Mouse (Mus musculus): ENCODE measurements around the gene Cbr3. TPM values are rescaled to one million over a fixed set of nuclear protein-coding genes. Genes with fewer than 3 reads are reported as not detected.

Gene Cbr3
- total and polyA plus RNA-seq, 3 experiments = 7.8 to 10.8 (median 9.8) TPM

- Histone ChIP-seq H3K27ac (ENCODE audit: insufficient read depth, low read depth) (no peak overlapping the region), H3K27me3 (replicated peaks) (no peaks in the 10 kb centered on the region), H3K4me1 (ENCODE audit: control insufficient read depth in 1 of 2, insufficient read depth in 2 of 2) (peaks cover 0 to 13% of the 10 kb centered on the region in 2 experiments; a peak in 2 of 4 replicates), H3K4me3 (replicated peaks in 1 of 3; ENCODE audit: low read depth in 2 of 3, low read length in 2 of 3, poor library complexity in 1 of 3) (no peak overlapping the region), H3K36me3 (replicated peaks in 1 of 2; ENCODE audit: control insufficient read depth in 1 of 2, insufficient read depth in 1 of 2, low read length in 1 of 2) (no peaks in the 10 kb centered on the region), H3K4me2 (ENCODE audit: insufficient read depth, low read depth, poor library complexity, severe bottlenecking) (no peak overlapping the region), H3K9ac (ENCODE audit: insufficient read depth, low read depth) (no peak overlapping the region), H3K79me2 (replicated peaks; ENCODE audit: control insufficient read depth, extremely low read depth, insufficient read depth, poor library complexity, severe bottlenecking) (no peaks in the 10 kb centered on the region), H3K9me3 (replicated peaks; ENCODE audit: low read length) (no peaks in the 10 kb centered on the region)
- DNase-seq (ENCODE audit: extremely low read depth) = no peak
- TF ChIP-seq ZMIZ1 (IDR thresholded peaks at IDR 0.05; ENCODE audit: low read depth, low read length) (no peak), RAD21 (IDR thresholded peaks at IDR 0.05; ENCODE audit: low read depth, low read length) (no peak), IRF4 (IDR thresholded peaks at IDR 0.05; ENCODE audit: low read depth, low read length) (no peak), MAZ (IDR thresholded peaks at IDR 0.05; ENCODE audit: low read depth, low read length) (no peak), GABPA (IDR thresholded peaks at IDR 0.05; ENCODE audit: insufficient replicate concordance, low read depth, low read length) (no peak), USF2 (conservative IDR thresholded peaks at IDR 0.05; ENCODE audit: low read depth, low read length) (no peak), SMC3 (IDR thresholded peaks at IDR 0.05; ENCODE audit: low read depth, low read length) (no peak), MAX (IDR thresholded peaks at IDR 0.05; ENCODE audit: low read length) (no peak), ZKSCAN1 (IDR thresholded peaks at IDR 0.05; ENCODE audit: borderline replicate concordance, low read depth, low read length) (no peak), MEF2A (IDR thresholded peaks at IDR 0.05; ENCODE audit: borderline replicate concordance, low read depth, low read length) (no peak), CHD2 (IDR thresholded peaks at IDR 0.05; ENCODE audit: low read length) (no peak), SIN3A (IDR thresholded peaks at IDR 0.05; ENCODE audit: low read length) (no peak), ZNF384 (IDR thresholded peaks at IDR 0.05; ENCODE audit: low read depth, low read length) (no peak), TBP (conservative IDR thresholded peaks at IDR 0.05; ENCODE audit: low read depth, low read length) (no peak), NRF1 (IDR thresholded peaks at IDR 0.05; ENCODE audit: low read depth, low read length) (no peak), USF1 (IDR thresholded peaks at IDR 0.05; ENCODE audit: low read depth, low read length) (no peak), EP300 (IDR thresholded peaks at IDR 0.05; ENCODE audit: low read length) (no peak), CTCF (conservative IDR thresholded peaks at IDR 0.05 in 1 of 2, IDR thresholded peaks at IDR 0.05 in 1 of 2; ENCODE audit: low read depth in 2 of 2, low read length in 2 of 2) (no peak), KAT2A (IDR thresholded peaks at IDR 0.05; ENCODE audit: insufficient replicate concordance, low read length) (no peak)
- in situ Hi-C loops (cut with MboI; ENCODE audit: low pct_ligation_motif_present, low pct_unique_long_range_greater_than_20kb, low sequenced_read_pairs) (loop anchor here (10.0 kb wide), 1 partner anchor 54 kb away; the partner anchor contains the start of gene Cbr3), dilution Hi-C loops (cut with MboI; ENCODE audit: extremely low pct_ligation_motif_present, extremely low pct_unique_long_range_greater_than_20kb, low sequenced_read_pairs) (no loop called here)
Measured at GRCm38 (mm10) chr16:93739251-93739650, 56.2 kb downstream of the Cbr3 start.

Other genes with a start within 250 kb of the Cbr3 start
- gene Setd4, start 79.2 kb upstream of the Cbr3 start, total RNA-seq (2012; rRNA removed) = 20.2 and 21.8 TPM in 2 replicates
- gene Setd4, start 79.2 kb upstream of the Cbr3 start, total RNA-seq (2014; rRNA removed) = 23.0 and 29.7 TPM in 2 replicates
- 24.6 and 32.6 TPM in 2 replicates for gene Setd4, start 79.2 kb upstream of the Cbr3 start, polyA plus RNA-seq (2012; ENCODE audit: insufficient read length, low read depth)
- 8.1 and 8.9 TPM in 2 replicates for gene Cbr1, start 77.4 kb upstream of the Cbr3 start, total RNA-seq (2012; rRNA removed)
- gene Cbr1, start 77.4 kb upstream of the Cbr3 start, total RNA-seq (2014; rRNA removed) = 1.1 and 1.5 TPM in 2 replicates
- gene Cbr1, start 77.4 kb upstream of the Cbr3 start, polyA plus RNA-seq (2012; ENCODE audit: insufficient read length, low read depth) = 1.6 and 1.7 TPM in 2 replicates
- gene Gm5678, start 55.1 kb upstream of the Cbr3 start, total RNA-seq (2012; rRNA removed) = not detected in 2 replicates
- not detected in 2 replicates for gene Gm5678, start 55.1 kb upstream of the Cbr3 start, total RNA-seq (2014; rRNA removed)
- not detected in 2 replicates for gene Gm5678, start 55.1 kb upstream of the Cbr3 start, polyA plus RNA-seq (2012; ENCODE audit: insufficient read length, low read depth)
- 2.4 and 4.5 TPM in 2 replicates for gene Dop1b, start 28.7 kb downstream of the Cbr3 start, total RNA-seq (2012; rRNA removed)
- 0.90 and 1.5 TPM in 2 replicates for gene Dop1b, start 28.7 kb downstream of the Cbr3 start, total RNA-seq (2014; rRNA removed)
- gene Dop1b, start 28.7 kb downstream of the Cbr3 start, polyA plus RNA-seq (2012; ENCODE audit: insufficient read length, low read depth) = 1.7 and 3.1 TPM in 2 replicates
- 25.4 and 25.5 TPM in 2 replicates for gene Morc3, start 148.9 kb downstream of the Cbr3 start, total RNA-seq (2012; rRNA removed)
- 45.6 and 53.2 TPM in 2 replicates for gene Morc3, start 148.9 kb downstream of the Cbr3 start, total RNA-seq (2014; rRNA removed)
- 17.3 and 17.8 TPM in 2 replicates for gene Morc3, start 148.9 kb downstream of the Cbr3 start, polyA plus RNA-seq (2012; ENCODE audit: insufficient read length, low read depth)
- 46.7 and 58.6 TPM in 2 replicates for gene Chaf1b, start 200.7 kb downstream of the Cbr3 start, total RNA-seq (2012; rRNA removed)
- gene Chaf1b, start 200.7 kb downstream of the Cbr3 start, total RNA-seq (2014; rRNA removed) = 74.8 and 76.2 TPM in 2 replicates
- 82.0 and 84.0 TPM in 2 replicates for gene Chaf1b, start 200.7 kb downstream of the Cbr3 start, polyA plus RNA-seq (2012; ENCODE audit: insufficient read length, low read depth)

Data from CH12.LX (cell line).